Mouse (Mus musculus): ENCODE measurements around the gene Amotl1. TPM values are rescaled to one million over a fixed set of nuclear protein-coding genes. Genes with fewer than 3 reads are reported as not detected.

Amotl1 gene
- total and polyA plus RNA-seq, 3 experiments: 2.3 to 4.9 (median 3.1) TPM

- no peak for ATAC-seq (ENCODE audit: extremely low read depth, insufficient number of reproducible peaks, low FRiP score, poor library complexity, severe bottlenecking)
- TF ChIP-seq TAL1 (conservative IDR thresholded peaks at IDR 0.05; ENCODE audit: low read depth, low read length) (no peak), GATA2 (IDR thresholded peaks at IDR 0.05; ENCODE audit: borderline replicate concordance, low read depth, low read length) (no peak), CTCF (IDR thresholded peaks at IDR 0.05; ENCODE audit: low read depth, low read length) (no peak), GATA1 (IDR thresholded peaks at IDR 0.05; ENCODE audit: borderline replicate concordance, low read length) (no peak), POLR2AphosphoS5 (IDR thresholded peaks at IDR 0.05; ENCODE audit: insufficient replicate concordance, low read depth, low read length) (no peak)
- Histone ChIP-seq H3K9me3 (replicated peaks) (no peaks in the 10 kb centered on the region), H3K4me3 (ENCODE audit: low read depth, low read length) (no peak overlapping the region), H3K4me1 (ENCODE audit: insufficient read depth, low read depth, low read length) (no peaks in the 10 kb centered on the region), H3K27me3 (ENCODE audit: insufficient read depth, low read length) (peaks cover 12% of the 10 kb centered on the region), H3K36me3 (replicated peaks) (no peaks in the 10 kb centered on the region)
- no peak for DNase-seq (ENCODE audit: low spot score)
These were observed 18.0 kb upstream of the Amotl1 start for GRCm38 (mm10) chr9:14662876-14663275.

GRCm38 (mm10) chr9:14662138-14662537 is 17.3 kb upstream of the Amotl1 start:
- Histone ChIP-seq H3K4me1 (ENCODE audit: insufficient read depth, low read depth, low read length) (no peaks in the 10 kb centered on the region), H3K27me3 (ENCODE audit: insufficient read depth, low read length) (peaks cover 12% of the 10 kb centered on the region), H3K36me3 (replicated peaks) (no peaks in the 10 kb centered on the region), H3K4me3 (ENCODE audit: low read depth, low read length) (no peak overlapping the region), H3K9me3 (replicated peaks) (no peaks in the 10 kb centered on the region)
- ATAC-seq (ENCODE audit: extremely low read depth, insufficient number of reproducible peaks, low FRiP score, poor library complexity, severe bottlenecking): no peak
- no peak for DNase-seq (ENCODE audit: low spot score)
- TF ChIP-seq GATA2 (IDR thresholded peaks at IDR 0.05; ENCODE audit: borderline replicate concordance, low read depth, low read length) (no peak), TAL1 (conservative IDR thresholded peaks at IDR 0.05; ENCODE audit: low read depth, low read length) (no peak), POLR2AphosphoS5 (IDR thresholded peaks at IDR 0.05; ENCODE audit: insufficient replicate concordance, low read depth, low read length) (no peak), CTCF (IDR thresholded peaks at IDR 0.05; ENCODE audit: low read depth, low read length) (no peak), GATA1 (IDR thresholded peaks at IDR 0.05; ENCODE audit: borderline replicate concordance, low read length) (no peak)

GRCm38 (mm10) chr9:14657926-14658325 is 13.1 kb upstream of the Amotl1 start:
- DNase-seq (ENCODE audit: low spot score): no peak
- Histone ChIP-seq H3K4me3 (ENCODE audit: low read depth, low read length) (no peak overlapping the region), H3K4me1 (ENCODE audit: insufficient read depth, low read depth, low read length) (no peaks in the 10 kb centered on the region), H3K36me3 (replicated peaks) (no peaks in the 10 kb centered on the region), H3K27me3 (ENCODE audit: insufficient read depth, low read length) (peaks cover 2% of the 10 kb centered on the region; the same call in 1 of the 2 replicates), H3K9me3 (replicated peaks) (no peaks in the 10 kb centered on the region)
- TF ChIP-seq GATA1 (IDR thresholded peaks at IDR 0.05; ENCODE audit: borderline replicate concordance, low read length) (no peak), CTCF (IDR thresholded peaks at IDR 0.05; ENCODE audit: low read depth, low read length) (no peak), GATA2 (IDR thresholded peaks at IDR 0.05; ENCODE audit: borderline replicate concordance, low read depth, low read length) (no peak), POLR2AphosphoS5 (IDR thresholded peaks at IDR 0.05; ENCODE audit: insufficient replicate concordance, low read depth, low read length) (no peak), TAL1 (conservative IDR thresholded peaks at IDR 0.05; ENCODE audit: low read depth, low read length) (no peak)
- no peak for ATAC-seq (ENCODE audit: extremely low read depth, insufficient number of reproducible peaks, low FRiP score, poor library complexity, severe bottlenecking)

GRCm38 (mm10) chr9:14654010-14654409 is 9.2 kb upstream of the Amotl1 start:
- no peak for ATAC-seq (ENCODE audit: extremely low read depth, insufficient number of reproducible peaks, low FRiP score, poor library complexity, severe bottlenecking)
- H3K4me3 ChIP-seq (ENCODE audit: low read depth, low read length): no peak overlapping the region
- H3K4me1 ChIP-seq (ENCODE audit: insufficient read depth, low read depth, low read length): no peaks in the 10 kb centered on the region
- H3K9me3 ChIP-seq (replicated peaks): no peaks in the 10 kb centered on the region
- H3K36me3 ChIP-seq (replicated peaks): no peaks in the 10 kb centered on the region
- H3K27me3 ChIP-seq (ENCODE audit: insufficient read depth, low read length): no peaks in the 10 kb centered on the region
- no peak for TF ChIP-seq CTCF (IDR thresholded peaks at IDR 0.05; ENCODE audit: low read depth, low read length)
- TF ChIP-seq POLR2AphosphoS5 (IDR thresholded peaks at IDR 0.05; ENCODE audit: insufficient replicate concordance, low read depth, low read length): no peak
- no peak for TF ChIP-seq GATA2 (IDR thresholded peaks at IDR 0.05; ENCODE audit: borderline replicate concordance, low read depth, low read length)
- TF ChIP-seq TAL1 (conservative IDR thresholded peaks at IDR 0.05; ENCODE audit: low read depth, low read length): no peak
- no peak for TF ChIP-seq GATA1 (IDR thresholded peaks at IDR 0.05; ENCODE audit: borderline replicate concordance, low read length)
- DNase-seq (ENCODE audit: low spot score): no peak

GRCm38 (mm10) chr9:14652761-14653160 is 7.9 kb upstream of the Amotl1 start:
- no peak for ATAC-seq (ENCODE audit: extremely low read depth, insufficient number of reproducible peaks, low FRiP score, poor library complexity, severe bottlenecking)

GRCm38 (mm10) chr9:14647849-14648248 is 3.0 kb upstream of the Amotl1 start:
- Histone ChIP-seq H3K27me3 (ENCODE audit: insufficient read depth, low read length) (peaks cover 5% of the 10 kb centered on the region), H3K4me3 (ENCODE audit: low read depth, low read length) (no peak overlapping the region), H3K9me3 (replicated peaks) (no peaks in the 10 kb centered on the region), H3K4me1 (ENCODE audit: insufficient read depth, low read depth, low read length) (no peaks in the 10 kb centered on the region), H3K36me3 (replicated peaks) (no peaks in the 10 kb centered on the region)
- no peak for TF ChIP-seq GATA1 (IDR thresholded peaks at IDR 0.05; ENCODE audit: borderline replicate concordance, low read length)
- no peak for TF ChIP-seq GATA2 (IDR thresholded peaks at IDR 0.05; ENCODE audit: borderline replicate concordance, low read depth, low read length)
- no peak for TF ChIP-seq CTCF (IDR thresholded peaks at IDR 0.05; ENCODE audit: low read depth, low read length)
- TF ChIP-seq TAL1 (conservative IDR thresholded peaks at IDR 0.05; ENCODE audit: low read depth, low read length): no peak
- no peak for TF ChIP-seq POLR2AphosphoS5 (IDR thresholded peaks at IDR 0.05; ENCODE audit: insufficient replicate concordance, low read depth, low read length)
- DNase-seq (ENCODE audit: low spot score): no peak
- ATAC-seq (ENCODE audit: extremely low read depth, insufficient number of reproducible peaks, low FRiP score, poor library complexity, severe bottlenecking): no peak

More at GRCm38 (mm10) chr9:14652761-14653160, 7.9 kb upstream of the Amotl1 start:
- no peak for DNase-seq (ENCODE audit: low spot score)
- no peak overlapping the region for H3K4me3 ChIP-seq (ENCODE audit: low read depth, low read length)
- TF ChIP-seq POLR2AphosphoS5 (IDR thresholded peaks at IDR 0.05; ENCODE audit: insufficient replicate concordance, low read depth, low read length) (no peak), CTCF (IDR thresholded peaks at IDR 0.05; ENCODE audit: low read depth, low read length) (no peak), TAL1 (conservative IDR thresholded peaks at IDR 0.05; ENCODE audit: low read depth, low read length) (no peak), GATA2 (IDR thresholded peaks at IDR 0.05; ENCODE audit: borderline replicate concordance, low read depth, low read length) (no peak), GATA1 (IDR thresholded peaks at IDR 0.05; ENCODE audit: borderline replicate concordance, low read length) (no peak)
- no peaks in the 10 kb centered on the region for H3K27me3 ChIP-seq (ENCODE audit: insufficient read depth, low read length)
- H3K4me1 ChIP-seq (ENCODE audit: insufficient read depth, low read depth, low read length): no peaks in the 10 kb centered on the region
- H3K36me3 ChIP-seq (replicated peaks): no peaks in the 10 kb centered on the region
- H3K9me3 ChIP-seq (replicated peaks): no peaks in the 10 kb centered on the region

Data from G1E (cell line).